Mouse (Mus musculus): ENCODE data around the gene Art4. TPM values are rescaled to one million over a fixed set of nuclear protein-coding genes. Genes with fewer than 3 reads are reported as not detected.

Gene Art4
- polyA plus RNA-seq, 1 experiment from 2014 or later: 13.3 TPM

Small RNA genes within 50 kb of the gene (microRNA-seq; reads per million reads assigned to microRNA genes)
- not detected for gene Gm44364

Other genes with a start within 250 kb of the Art4 start
- gene Plbd1, start 195.8 kb downstream of the Art4 start, polyA plus RNA-seq (2015; fragmentation: Nextera tagmentation; extraction: Ambion mirVana): 6.3 TPM in 2 replicates
- 0.04 TPM in 2 replicates for gene Gucy2c, start 76.0 kb downstream of the Art4 start, polyA plus RNA-seq (2015; fragmentation: Nextera tagmentation; extraction: Ambion mirVana)
- 0.11 and 0.34 TPM in 2 replicates for gene Hist4h4, start 53.3 kb downstream of the Art4 start, polyA plus RNA-seq (2015; fragmentation: Nextera tagmentation; extraction: Ambion mirVana)
- 75.2 and 81.2 TPM in 2 replicates for gene H2afj, start 49.5 kb downstream of the Art4 start, polyA plus RNA-seq (2015; fragmentation: Nextera tagmentation; extraction: Ambion mirVana)
- gene BC049715, start 30.1 kb downstream of the Art4 start, polyA plus RNA-seq (2015; fragmentation: Nextera tagmentation; extraction: Ambion mirVana): 1.2 and 1.9 TPM in 2 replicates
- gene Wbp11, start 29.5 kb downstream of the Art4 start, polyA plus RNA-seq (2015; fragmentation: Nextera tagmentation; extraction: Ambion mirVana): 70.6 and 71.1 TPM in 2 replicates
- gene Smco3, start 22.3 kb downstream of the Art4 start, polyA plus RNA-seq (2015; fragmentation: Nextera tagmentation; extraction: Ambion mirVana): 0.20 TPM in 1 of 2 replicates, not detected in the other
- 290 and 310 TPM in 2 replicates for gene Mgp, start 18.1 kb upstream of the Art4 start, polyA plus RNA-seq (2015; fragmentation: Nextera tagmentation; extraction: Ambion mirVana)
- 0.80 and 0.96 TPM in 2 replicates for gene Erp27, start 64.4 kb upstream of the Art4 start, polyA plus RNA-seq (2015; fragmentation: Nextera tagmentation; extraction: Ambion mirVana)
- 0.36 TPM in 1 of 2 replicates, not detected in the other for gene Pde6h, start 66.1 kb upstream of the Art4 start, polyA plus RNA-seq (2015; fragmentation: Nextera tagmentation; extraction: Ambion mirVana)
- 85.1 and 86.5 TPM in 2 replicates for gene Arhgdib, start 84.2 kb upstream of the Art4 start, polyA plus RNA-seq (2015; fragmentation: Nextera tagmentation; extraction: Ambion mirVana)